9 mouse cellular contexts compared by ENCODE assay signal in the genomic region with DNA sequence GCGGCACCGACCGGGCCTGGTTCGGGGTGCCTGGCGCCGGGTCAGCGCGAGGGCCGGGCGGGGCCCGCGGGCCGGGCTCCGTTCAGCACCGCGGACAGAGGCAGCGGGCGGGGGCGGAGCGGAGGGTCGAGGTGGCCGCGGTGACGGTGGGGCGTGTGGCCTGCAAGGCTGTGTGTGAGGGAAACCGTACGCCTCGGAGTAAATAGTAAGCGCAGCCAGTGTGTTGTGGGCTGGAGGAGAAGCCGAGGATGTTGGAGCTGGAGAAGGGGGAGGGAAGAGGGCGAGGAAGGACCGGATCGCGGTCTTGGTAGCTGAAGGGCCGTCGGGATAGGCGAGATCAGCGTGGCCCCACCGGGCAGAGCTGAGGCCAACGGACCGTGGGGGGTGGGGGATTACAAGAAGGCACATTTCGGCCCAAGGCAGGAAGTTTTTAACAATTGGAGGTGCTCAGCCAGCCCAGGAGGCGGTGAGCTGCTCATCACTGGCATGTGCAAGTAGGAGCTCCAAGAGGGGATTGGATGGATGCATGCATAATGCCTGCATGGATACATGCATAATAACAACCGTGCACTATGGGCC. TPM values are rescaled to one million over a fixed set of nuclear protein-coding genes. Genes with fewer than 3 reads are reported as not detected.
A peak's percentile ranks its signal among the peaks of the same experiment; 100 is the strongest.
DNase-seq lines count a peak whose midpoint lies in the region; ATAC-seq lines count a peak whose summit lies in the region.
"Had no signal": no experiment of that assay in that cellular context is flagged by ENCODE, and none has a peak within 500 bp of the region (broad histone marks: within the 10 kb centered on the region; RNA-seq: fewer than 3 reads in every experiment).

No protein-coding gene starts in this region.

- peak; percentile 93 for ATAC-seq in megakaryocyte progenitor cell, adult 5-6 weeks (replicated peaks; ENCODE audit: poor library complexity)

- peak; percentile 86 for DNase-seq in adrenal gland, postnatal 14 days
- peak; percentile 86 to 88 for DNase-seq in cerebellum, postnatal 25 days
- DNase-seq in gastrocnemius, adult 18-20 months (ENCODE audit: low spot score): peak; percentile 34
- peak; percentile 52 for DNase-seq in induced T-regulatory cell, adult 2 months (ENCODE audit: low read depth)
- DNase-seq in left cerebral cortex, postnatal 36 days (ENCODE audit: low spot score in 2 of 2): peak; percentile 50 to 66
- DNase-seq in right cerebral cortex, postnatal 14 days: peak; percentile 51
- no peak for DNase-seq in adipocyte (ENCODE audit: low spot score)

- intact Hi-C loops in left cerebral cortex, postnatal 36 days (cut with DNase I): loop anchor here (5.0 kb wide), 1 partner anchor 37 kb away; no protein-coding TSS in a partner anchor

RNA-seq across cellular contexts. Expression of a gene that starts 0.6 kb away (rescaled TPM):
- 2.6 and 3.4 TPM in 2 replicates for total RNA-seq in adrenal gland, postnatal 14 days (2021)
- not detected for total RNA-seq in gastrocnemius, adult 18-20 months (2021)
- total RNA-seq in left cerebral cortex, postnatal 36 days (2021): 10 to 100 TPM; 33.8 to 38.0 TPM
- not detected in 2 replicates for total RNA-seq in megakaryocyte progenitor cell, adult 5-6 weeks (2015)
- under 0.01 TPM in 1 of 2 replicates, not detected in the other for total RNA-seq in megakaryocyte progenitor cell, adult 5-6 weeks (2017)

RNA-seq across cellular contexts. Expression of a gene that starts 24.9 kb away (rescaled TPM):
- total RNA-seq in adrenal gland, postnatal 14 days (2021): 38.3 and 52.9 TPM in 2 replicates
- 1 to 10 TPM; 6.8 to 7.9 TPM for total RNA-seq in gastrocnemius, adult 18-20 months (2021)
- total RNA-seq in left cerebral cortex, postnatal 36 days (2021): under 1 TPM; 0.82 to 0.86 TPM
- 0.89 TPM in 1 of 2 replicates, not detected in the other for total RNA-seq in megakaryocyte progenitor cell, adult 5-6 weeks (2015)
- 3.1 and 6.1 TPM in 2 replicates for total RNA-seq in megakaryocyte progenitor cell, adult 5-6 weeks (2017)

RNA-seq across cellular contexts. Expression of a gene that starts 40.1 kb away (rescaled TPM):
- total RNA-seq in adrenal gland, postnatal 14 days (2021): not detected in 2 replicates
- total RNA-seq in gastrocnemius, adult 18-20 months (2021): not detected
- total RNA-seq in left cerebral cortex, postnatal 36 days (2021): not detected
- total RNA-seq in megakaryocyte progenitor cell, adult 5-6 weeks (2015): not detected in 2 replicates
- total RNA-seq in megakaryocyte progenitor cell, adult 5-6 weeks (2017): not detected in 2 replicates
- total RNA-seq: layer of hippocampus, adult 8-10 months had no signal

RNA-seq across cellular contexts. Expression of a gene that starts 43.5 kb away (rescaled TPM):
- total RNA-seq in adrenal gland, postnatal 14 days (2021): 81.1 and 87.2 TPM in 2 replicates
- total RNA-seq in gastrocnemius, adult 18-20 months (2021): 10 to 100 TPM; 27.8 to 29.5 TPM
- total RNA-seq in left cerebral cortex, postnatal 36 days (2021): 10 to 100 TPM; 54.9 to 65.9 TPM
- total RNA-seq in megakaryocyte progenitor cell, adult 5-6 weeks (2015): 13.2 and 18.8 TPM in 2 replicates
- 13.2 and 14.8 TPM in 2 replicates for total RNA-seq in megakaryocyte progenitor cell, adult 5-6 weeks (2017)

RNA-seq across cellular contexts. Expression of a gene that starts 46.5 kb away (rescaled TPM):
- total RNA-seq in adrenal gland, postnatal 14 days (2021): 35.1 and 37.9 TPM in 2 replicates
- total RNA-seq in gastrocnemius, adult 18-20 months (2021): 1 to 10 TPM; 4.3 to 4.9 TPM
- 10 to 100 TPM; 19.1 to 19.7 TPM for total RNA-seq in left cerebral cortex, postnatal 36 days (2021)
- total RNA-seq in megakaryocyte progenitor cell, adult 5-6 weeks (2015): 47.1 and 55.0 TPM in 2 replicates
- 58.2 and 70.9 TPM in 2 replicates for total RNA-seq in megakaryocyte progenitor cell, adult 5-6 weeks (2017)
